Mouse (Mus musculus): Measurements from ENCODE around the gene Gm49387. TPM values are rescaled to one million over a fixed set of nuclear protein-coding genes. Genes with fewer than 3 reads are reported as not detected.

Gene Gm49387
- polyA plus RNA-seq, 1 experiment = 0.32 TPM

GRCm38 (mm10) chr14:31577966-31578735 lies 62.5 kb downstream of the Gm49387 start:
- Histone ChIP-seq H3K27me3 (ENCODE audit: control insufficient read depth, insufficient read depth, low read length) (no peaks in the 10 kb centered on the region), H3K4me3 (ENCODE audit: extremely low read depth, insufficient read depth, insufficient read length) (no peak overlapping the region), H3K27ac (ENCODE audit: insufficient read depth, low read length) (no peak overlapping the region), H3K4me1 (ENCODE audit: control insufficient read depth, insufficient read depth, insufficient read length) (no peaks in the 10 kb centered on the region; the same call in 1 of the 2 replicates), H3K36me3 (ENCODE audit: control insufficient read depth, insufficient read depth, low read length) (no peaks in the 10 kb centered on the region)
- no peak for TF ChIP-seq POLR2A (IDR thresholded peaks at IDR 0.05; ENCODE audit: low read depth, low read length)
- TF ChIP-seq CTCF (IDR thresholded peaks at IDR 0.05; ENCODE audit: extremely low read depth, insufficient read depth, insufficient read length, insufficient replicate concordance) = no peak
- no peak for DNase-seq (ENCODE audit: low read depth in 1 of 2, low spot score in 2 of 2)
- WGBS = 60% methylated on average over 9 of the region's 9 CpGs

GRCm38 (mm10) chr14:31576846-31577697 lies 63.6 kb downstream of the Gm49387 start:
- no peak overlapping the region for H3K27ac ChIP-seq (ENCODE audit: insufficient read depth, low read length)
- no peaks in the 10 kb centered on the region for H3K36me3 ChIP-seq (ENCODE audit: control insufficient read depth, insufficient read depth, low read length)
- peak overlapping the region; percentile 0; the same call in 1 of the 2 replicates for H3K4me3 ChIP-seq (ENCODE audit: extremely low read depth, insufficient read depth, insufficient read length)
- H3K27me3 ChIP-seq (ENCODE audit: control insufficient read depth, insufficient read depth, low read length) = no peaks in the 10 kb centered on the region
- 18% methylated on average over 10 of the region's 10 CpGs for WGBS
- H3K4me1 ChIP-seq (ENCODE audit: control insufficient read depth, insufficient read depth, insufficient read length) = no peaks in the 10 kb centered on the region; the same call in 1 of the 2 replicates
- TF ChIP-seq POLR2A (IDR thresholded peaks at IDR 0.05; ENCODE audit: low read depth, low read length) = no peak
- no peak for TF ChIP-seq CTCF (IDR thresholded peaks at IDR 0.05; ENCODE audit: extremely low read depth, insufficient read depth, insufficient read length, insufficient replicate concordance)
- no peak for DNase-seq (ENCODE audit: low read depth in 1 of 2, low spot score in 2 of 2)

GRCm38 (mm10) chr14:31575866-31576265 lies 64.8 kb downstream of the Gm49387 start:
- 56% methylated on average over 9 of the region's 9 CpGs for WGBS

GRCm38 (mm10) chr14:31574903-31575665 lies 65.6 kb downstream of the Gm49387 start:
- DNase-seq (ENCODE audit: low read depth in 1 of 2, low spot score in 2 of 2) = no peak
- Histone ChIP-seq H3K36me3 (ENCODE audit: control insufficient read depth, insufficient read depth, low read length) (no peaks in the 10 kb centered on the region), H3K4me3 (ENCODE audit: extremely low read depth, insufficient read depth, insufficient read length) (no peak overlapping the region), H3K4me1 (ENCODE audit: control insufficient read depth, insufficient read depth, insufficient read length) (no peaks in the 10 kb centered on the region; the same call in 1 of the 2 replicates), H3K27ac (ENCODE audit: insufficient read depth, low read length) (no peak overlapping the region), H3K27me3 (ENCODE audit: control insufficient read depth, insufficient read depth, low read length) (no peaks in the 10 kb centered on the region)
- 48% methylated on average over 18 of the region's 18 CpGs for WGBS
- TF ChIP-seq CTCF (IDR thresholded peaks at IDR 0.05; ENCODE audit: extremely low read depth, insufficient read depth, insufficient read length, insufficient replicate concordance) (no peak), POLR2A (IDR thresholded peaks at IDR 0.05; ENCODE audit: low read depth, low read length) (no peak)

More at GRCm38 (mm10) chr14:31575866-31576265, 64.8 kb downstream of the Gm49387 start:
- Histone ChIP-seq H3K27ac (ENCODE audit: insufficient read depth, low read length) (no peak overlapping the region), H3K4me3 (ENCODE audit: extremely low read depth, insufficient read depth, insufficient read length) (no peak overlapping the region), H3K4me1 (ENCODE audit: control insufficient read depth, insufficient read depth, insufficient read length) (no peaks in the 10 kb centered on the region; the same call in 1 of the 2 replicates), H3K27me3 (ENCODE audit: control insufficient read depth, insufficient read depth, low read length) (no peaks in the 10 kb centered on the region), H3K36me3 (ENCODE audit: control insufficient read depth, insufficient read depth, low read length) (no peaks in the 10 kb centered on the region)
- DNase-seq (ENCODE audit: low read depth in 1 of 2, low spot score in 2 of 2) = no peak
- TF ChIP-seq POLR2A (IDR thresholded peaks at IDR 0.05; ENCODE audit: low read depth, low read length) (no peak), CTCF (IDR thresholded peaks at IDR 0.05; ENCODE audit: extremely low read depth, insufficient read depth, insufficient read length, insufficient replicate concordance) (no peak)

GRCm38 (mm10) chr14:31572561-31573175 lies 68.0 kb downstream of the Gm49387 start:
- H3K36me3 ChIP-seq (ENCODE audit: control insufficient read depth, insufficient read depth, low read length) = no peaks in the 10 kb centered on the region

GRCm38 (mm10) chr14:31571419-31571818 lies 69.3 kb downstream of the Gm49387 start:
- H3K27me3 ChIP-seq (ENCODE audit: control insufficient read depth, insufficient read depth, low read length) = no peaks in the 10 kb centered on the region
- no peak overlapping the region for H3K27ac ChIP-seq (ENCODE audit: insufficient read depth, low read length)
- WGBS = 85% methylated on average over 5 of the region's 5 CpGs
- H3K4me3 ChIP-seq (ENCODE audit: extremely low read depth, insufficient read depth, insufficient read length) = no peak overlapping the region
- peaks cover 6% of the 10 kb centered on the region for H3K4me1 ChIP-seq (ENCODE audit: control insufficient read depth, insufficient read depth, insufficient read length)
- no peaks in the 10 kb centered on the region for H3K36me3 ChIP-seq (ENCODE audit: control insufficient read depth, insufficient read depth, low read length)
- no peak for DNase-seq (ENCODE audit: low read depth in 1 of 2, low spot score in 2 of 2)
- TF ChIP-seq POLR2A (IDR thresholded peaks at IDR 0.05; ENCODE audit: low read depth, low read length) (no peak), CTCF (IDR thresholded peaks at IDR 0.05; ENCODE audit: extremely low read depth, insufficient read depth, insufficient read length, insufficient replicate concordance) (no peak)

More at GRCm38 (mm10) chr14:31572561-31573175, 68.0 kb downstream of the Gm49387 start:
- no peak overlapping the region for H3K4me3 ChIP-seq (ENCODE audit: extremely low read depth, insufficient read depth, insufficient read length)
- peaks cover 6% of the 10 kb centered on the region for H3K4me1 ChIP-seq (ENCODE audit: control insufficient read depth, insufficient read depth, insufficient read length)
- WGBS = 73% methylated on average over 9 of the region's 9 CpGs
- H3K27me3 ChIP-seq (ENCODE audit: control insufficient read depth, insufficient read depth, low read length) = no peaks in the 10 kb centered on the region
- no peak for TF ChIP-seq POLR2A (IDR thresholded peaks at IDR 0.05; ENCODE audit: low read depth, low read length)
- no peak for TF ChIP-seq CTCF (IDR thresholded peaks at IDR 0.05; ENCODE audit: extremely low read depth, insufficient read depth, insufficient read length, insufficient replicate concordance)
- no peak overlapping the region for H3K27ac ChIP-seq (ENCODE audit: insufficient read depth, low read length)
- no peak for DNase-seq (ENCODE audit: low read depth in 1 of 2, low spot score in 2 of 2)
